ENCODE assay signal across 25 mouse cellular contexts in the genomic region with DNA sequence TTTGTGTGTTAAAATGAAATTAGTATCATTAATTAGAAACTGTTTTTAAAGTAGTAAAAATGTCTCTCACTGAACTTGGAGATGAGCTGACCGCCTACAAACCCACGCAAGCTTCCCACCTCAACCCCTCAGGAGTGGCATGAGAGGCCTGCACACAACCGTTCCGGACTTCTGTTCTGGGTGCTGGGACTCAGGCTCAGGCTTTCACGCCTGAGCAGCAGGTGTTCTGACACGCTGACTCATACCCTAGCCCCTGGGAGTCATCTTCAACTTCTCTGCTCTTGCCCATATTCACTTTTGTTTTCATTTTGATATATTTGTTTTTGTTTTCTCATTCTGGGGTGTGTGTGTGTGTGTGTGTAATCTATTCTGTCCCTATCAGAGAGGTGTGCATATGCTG.
"Had no signal": no experiment of that assay in that cellular context is flagged by ENCODE, and none has a peak within 500 bp of the region (broad histone marks: within the 10 kb centered on the region; RNA-seq: fewer than 3 reads in every experiment).

No protein-coding gene starts in this region.

- DNase-seq: gastrocnemius, adult 2 months; gastrocnemius, postnatal 14 days; gastrocnemius, postnatal 36 days; heart, adult 18-20 months; heart, postnatal 10 days; heart, postnatal 36 days; kidney, adult 11 months; kidney, adult 2 months; kidney, adult 9 months; kidney, postnatal 14 days; kidney, postnatal 36 days; layer of hippocampus, adult 9-11 months; layer of hippocampus, postnatal 36 days; liver; liver, embryonic 13.5 days had no signal

- H3K4me2 ChIP-seq: heart, embryonic 12.5 days; hindbrain, embryonic 13.5 days; hindbrain, embryonic 15.5 days; kidney, embryonic 15.5 days; limb, embryonic 12.5 days; liver, embryonic 11.5 days; liver, embryonic 13.5 days had no signal

- H3K4me3 ChIP-seq: gastrocnemius, adult 2 months; heart, embryonic 10.5 days; heart, embryonic 12.5 days; hindbrain, embryonic 13.5 days; hindbrain, embryonic 15.5 days; kidney, embryonic 15.5 days; limb, embryonic 10.5 days; limb, embryonic 12.5 days; liver, embryonic 13.5 days had no signal

- H3K27me3 ChIP-seq: heart, embryonic 12.5 days; hindbrain, embryonic 13.5 days; hindbrain, embryonic 15.5 days; kidney, embryonic 15.5 days; limb, embryonic 12.5 days; liver, embryonic 13.5 days had no signal

- H3K27ac ChIP-seq: gastrocnemius, adult 2 months; heart, embryonic 10.5 days; hindbrain, embryonic 13.5 days; hindbrain, embryonic 15.5 days; hindbrain, postnatal 0 days; kidney, embryonic 15.5 days; kidney, postnatal 0 days; limb, embryonic 10.5 days; limb, embryonic 12.5 days; liver, embryonic 13.5 days had no signal

- H3K9ac ChIP-seq: heart, embryonic 12.5 days; hindbrain, embryonic 13.5 days; hindbrain, embryonic 15.5 days; kidney, embryonic 15.5 days; limb, embryonic 12.5 days; liver, embryonic 13.5 days had no signal

- H3K9me3 ChIP-seq: heart, embryonic 10.5 days; heart, embryonic 12.5 days; hindbrain, embryonic 13.5 days; hindbrain, embryonic 15.5 days; kidney, embryonic 15.5 days; limb, embryonic 10.5 days; limb, embryonic 12.5 days; liver, embryonic 13.5 days had no signal
